Mouse (Mus musculus) E14TG2a.4 (cell line): ENCODE measurements around the gene Sgpp2.

Source experiments
- CTCF ChIP-seq: conservative IDR thresholded peaks from 2 replicates; pipeline ENCODE4 v1.5.1; 2014; ENCODE audit warnings: low read length
- NANOG ChIP-seq: IDR thresholded peaks from 2 replicates; pipeline ENCODE4 v1.6.1; 2014; ENCODE audit warnings: borderline replicate concordance, low read length, mixed read lengths
- POU5F1 ChIP-seq: IDR thresholded peaks from 2 replicates; pipeline ENCODE4 v1.6.1; 2014; ENCODE audit warnings: low read length, borderline replicate concordance

- no peak for TF ChIP-seq CTCF
- no peak for TF ChIP-seq NANOG
- TF ChIP-seq POU5F1 = no peak
Observed at GRCm38 (mm10) chr1:78340584-78340983, 30.4 kb downstream of the Sgpp2 start.
